Mouse (Mus musculus): ENCODE measurements at regions not wholly inside any gene's neighbourhood (a gene's known extent, or its start where the extent isn't known, plus 50 kb on each side); places are given as distances from the start of the nearest gene placed in this dataset.

GRCm38 (mm10) chr11:8148485-8148825 is 515.9 kb downstream of the Tns3 start:
- 92% methylated on average over 5 of the region's 5 CpGs for WGBS
- H3K4me2 ChIP-seq (replicated peaks; ENCODE audit: low read depth, low read length) = no peak overlapping the region
- H3K36me3 ChIP-seq (ENCODE audit: control insufficient read depth, insufficient read depth, low read length) = no peaks in the 10 kb centered on the region
- H3K4me3 ChIP-seq (ENCODE audit: low read depth, low read length) = no peak overlapping the region
- no peak overlapping the region for H3K27ac ChIP-seq (ENCODE audit: low read depth, low read length)
- no peak overlapping the region for H3K9ac ChIP-seq (ENCODE audit: low read depth, low read length)
- no peaks in the 10 kb centered on the region for H3K4me1 ChIP-seq (replicated peaks; ENCODE audit: control insufficient read depth, insufficient read depth, low read length)
- no peak for DNase-seq (ENCODE audit: low spot score)
- no peaks in the 10 kb centered on the region for H3K27me3 ChIP-seq (ENCODE audit: control insufficient read depth, insufficient read depth, low read length)
- no peaks in the 10 kb centered on the region for H3K9me3 ChIP-seq (ENCODE audit: control insufficient read depth, low read length)
- no peak for ATAC-seq (ENCODE audit: low FRiP score)

- WGBS = 37% methylated on average over 6 of the region's 6 CpGs
- Histone ChIP-seq H3K4me1 (replicated peaks; ENCODE audit: control insufficient read depth, insufficient read depth, low read length) (no peaks in the 10 kb centered on the region), H3K9ac (ENCODE audit: low read depth, low read length) (no peak overlapping the region), H3K4me3 (ENCODE audit: low read depth, low read length) (no peak overlapping the region), H3K27ac (ENCODE audit: low read depth, low read length) (no peak overlapping the region), H3K4me2 (replicated peaks; ENCODE audit: low read depth, low read length) (no peak overlapping the region), H3K27me3 (ENCODE audit: control insufficient read depth, insufficient read depth, low read length) (no peaks in the 10 kb centered on the region), H3K9me3 (ENCODE audit: control insufficient read depth, low read length) (no peaks in the 10 kb centered on the region), H3K36me3 (ENCODE audit: control insufficient read depth, insufficient read depth, low read length) (no peaks in the 10 kb centered on the region)
- ATAC-seq (ENCODE audit: low FRiP score) (peak; percentile 64; the same call in 1 of the 2 replicates), DNase-seq (ENCODE audit: low spot score) (peak; percentile 7)
These were observed 516.4 kb downstream of the Tns3 start for GRCm38 (mm10) chr11:8147790-8148484.

- H3K4me1 ChIP-seq (replicated peaks; ENCODE audit: control insufficient read depth, insufficient read depth, low read length) = no peaks in the 10 kb centered on the region
- H3K27ac ChIP-seq (ENCODE audit: low read depth, low read length) = no peak overlapping the region
- DNase-seq (ENCODE audit: low spot score) = peak; percentile 6
- ATAC-seq (ENCODE audit: low FRiP score) = no peak
- no peak overlapping the region for H3K4me3 ChIP-seq (ENCODE audit: low read depth, low read length)
- H3K9me3 ChIP-seq (ENCODE audit: control insufficient read depth, low read length) = no peaks in the 10 kb centered on the region
- WGBS = 49% methylated on average over 4 of the region's 4 CpGs
- no peak overlapping the region for H3K9ac ChIP-seq (ENCODE audit: low read depth, low read length)
- no peaks in the 10 kb centered on the region for H3K36me3 ChIP-seq (ENCODE audit: control insufficient read depth, insufficient read depth, low read length)
- H3K27me3 ChIP-seq (ENCODE audit: control insufficient read depth, insufficient read depth, low read length) = no peaks in the 10 kb centered on the region
- H3K4me2 ChIP-seq (replicated peaks; ENCODE audit: low read depth, low read length) = no peak overlapping the region
These were observed 527.0 kb downstream of the Tns3 start for GRCm38 (mm10) chr11:8137366-8137765.

- no peaks in the 10 kb centered on the region for H3K27me3 ChIP-seq (ENCODE audit: control insufficient read depth, insufficient read depth, low read length)
- H3K4me2 ChIP-seq (replicated peaks; ENCODE audit: low read depth, low read length) = no peak overlapping the region
- no peak for DNase-seq (ENCODE audit: low spot score)
- H3K36me3 ChIP-seq (ENCODE audit: control insufficient read depth, insufficient read depth, low read length) = no peaks in the 10 kb centered on the region
- H3K4me1 ChIP-seq (replicated peaks; ENCODE audit: control insufficient read depth, insufficient read depth, low read length) = no peaks in the 10 kb centered on the region
- 82% methylated on average over 4 of the region's 4 CpGs for WGBS
- no peak overlapping the region for H3K4me3 ChIP-seq (ENCODE audit: low read depth, low read length)
- no peaks in the 10 kb centered on the region for H3K9me3 ChIP-seq (ENCODE audit: control insufficient read depth, low read length)
- no peak overlapping the region for H3K9ac ChIP-seq (ENCODE audit: low read depth, low read length)
- no peak overlapping the region for H3K27ac ChIP-seq (ENCODE audit: low read depth, low read length)
- ATAC-seq (ENCODE audit: low FRiP score) = no peak
These were observed 527.7 kb downstream of the Tns3 start for GRCm38 (mm10) chr11:8136666-8137065.

- no peak overlapping the region for H3K4me3 ChIP-seq (ENCODE audit: low read depth, low read length)
- 83% methylated on average over 2 of the region's 2 CpGs for WGBS
- no peaks in the 10 kb centered on the region for H3K4me1 ChIP-seq (replicated peaks; ENCODE audit: control insufficient read depth, insufficient read depth, low read length)
- no peaks in the 10 kb centered on the region for H3K27me3 ChIP-seq (ENCODE audit: control insufficient read depth, insufficient read depth, low read length)
- no peak overlapping the region for H3K4me2 ChIP-seq (replicated peaks; ENCODE audit: low read depth, low read length)
- ATAC-seq (ENCODE audit: low FRiP score) = no peak
- no peaks in the 10 kb centered on the region for H3K36me3 ChIP-seq (ENCODE audit: control insufficient read depth, insufficient read depth, low read length)
- H3K9me3 ChIP-seq (ENCODE audit: control insufficient read depth, low read length) = no peaks in the 10 kb centered on the region
- no peak overlapping the region for H3K9ac ChIP-seq (ENCODE audit: low read depth, low read length)
- no peak overlapping the region for H3K27ac ChIP-seq (ENCODE audit: low read depth, low read length)
- DNase-seq (ENCODE audit: low spot score) = no peak
These were observed 555.0 kb downstream of the Tns3 start for GRCm38 (mm10) chr11:8109286-8109685.

- Histone ChIP-seq H3K4me1 (replicated peaks; ENCODE audit: control insufficient read depth, insufficient read depth, low read length) (0 out of 2 replicates have a peak, but pooled peaks cover 2% of the 10 kb centered on the region), H3K9me3 (ENCODE audit: control insufficient read depth, low read length) (no peaks in the 10 kb centered on the region), H3K9ac (ENCODE audit: low read depth, low read length) (no peak overlapping the region), H3K4me2 (replicated peaks; ENCODE audit: low read depth, low read length) (no peak overlapping the region), H3K27me3 (ENCODE audit: control insufficient read depth, insufficient read depth, low read length) (no peaks in the 10 kb centered on the region), H3K4me3 (ENCODE audit: low read depth, low read length) (no peak overlapping the region), H3K36me3 (ENCODE audit: control insufficient read depth, insufficient read depth, low read length) (no peaks in the 10 kb centered on the region), H3K27ac (ENCODE audit: low read depth, low read length) (no peak overlapping the region)
- DNase-seq (ENCODE audit: low spot score) = no peak
- WGBS = 90% methylated on average over 7 of the region's 7 CpGs
- no peak for ATAC-seq (ENCODE audit: low FRiP score)
These were observed 563.2 kb downstream of the Tns3 start for GRCm38 (mm10) chr11:8101091-8101490.

GRCm38 (mm10) chr11:8084328-8084727 is 580.0 kb downstream of the Tns3 start:
- H3K27ac ChIP-seq (ENCODE audit: low read depth, low read length) = no peak overlapping the region
- DNase-seq (ENCODE audit: low spot score) (no peak), ATAC-seq (ENCODE audit: low FRiP score) (no peak)
- no peaks in the 10 kb centered on the region for H3K27me3 ChIP-seq (ENCODE audit: control insufficient read depth, insufficient read depth, low read length)
- no peak overlapping the region for H3K9ac ChIP-seq (ENCODE audit: low read depth, low read length)
- H3K4me1 ChIP-seq (replicated peaks; ENCODE audit: control insufficient read depth, insufficient read depth, low read length) = no peaks in the 10 kb centered on the region
- no peaks in the 10 kb centered on the region for H3K36me3 ChIP-seq (ENCODE audit: control insufficient read depth, insufficient read depth, low read length)
- WGBS = 100% methylated on average over 2 of the region's 2 CpGs
- H3K4me2 ChIP-seq (replicated peaks; ENCODE audit: low read depth, low read length) = no peak overlapping the region
- H3K4me3 ChIP-seq (ENCODE audit: low read depth, low read length) = no peak overlapping the region
- H3K9me3 ChIP-seq (ENCODE audit: control insufficient read depth, low read length) = no peaks in the 10 kb centered on the region

GRCm38 (mm10) chr11:8082811-8083210 is 581.5 kb downstream of the Tns3 start:
- no peaks in the 10 kb centered on the region for H3K4me1 ChIP-seq (replicated peaks; ENCODE audit: control insufficient read depth, insufficient read depth, low read length)
- no peak overlapping the region for H3K9ac ChIP-seq (ENCODE audit: low read depth, low read length)
- 85% methylated on average over 4 of the region's 6 CpGs for WGBS
- H3K36me3 ChIP-seq (ENCODE audit: control insufficient read depth, insufficient read depth, low read length) = no peaks in the 10 kb centered on the region
- no peak overlapping the region for H3K4me2 ChIP-seq (replicated peaks; ENCODE audit: low read depth, low read length)
- DNase-seq (ENCODE audit: low spot score) (no peak), ATAC-seq (ENCODE audit: low FRiP score) (no peak)
- no peak overlapping the region for H3K4me3 ChIP-seq (ENCODE audit: low read depth, low read length)
- no peaks in the 10 kb centered on the region for H3K27me3 ChIP-seq (ENCODE audit: control insufficient read depth, insufficient read depth, low read length)
- no peaks in the 10 kb centered on the region for H3K9me3 ChIP-seq (ENCODE audit: control insufficient read depth, low read length)
- H3K27ac ChIP-seq (ENCODE audit: low read depth, low read length) = no peak overlapping the region

GRCm38 (mm10) chr11:8073321-8073720 is 591.0 kb downstream of the Tns3 start:
- Histone ChIP-seq H3K4me2 (replicated peaks; ENCODE audit: low read depth, low read length) (no peak overlapping the region), H3K9ac (ENCODE audit: low read depth, low read length) (no peak overlapping the region), H3K4me1 (replicated peaks; ENCODE audit: control insufficient read depth, insufficient read depth, low read length) (no peaks in the 10 kb centered on the region), H3K4me3 (ENCODE audit: low read depth, low read length) (no peak overlapping the region), H3K36me3 (ENCODE audit: control insufficient read depth, insufficient read depth, low read length) (no peaks in the 10 kb centered on the region), H3K27me3 (ENCODE audit: control insufficient read depth, insufficient read depth, low read length) (no peaks in the 10 kb centered on the region), H3K27ac (ENCODE audit: low read depth, low read length) (no peak overlapping the region), H3K9me3 (ENCODE audit: control insufficient read depth, low read length) (no peaks in the 10 kb centered on the region)
- DNase-seq (ENCODE audit: low spot score) (no peak), ATAC-seq (ENCODE audit: low FRiP score) (no peak)
- 88% methylated on average over 1 of the region's 1 CpGs for WGBS

Data from hindbrain, embryonic 11.5 days (tissue).